Mouse (Mus musculus) layer of hippocampus, adult 6 months (tissue): Measurements from ENCODE around the gene Chaf1a. TPM values are rescaled to one million over a fixed set of nuclear protein-coding genes. Genes with fewer than 3 reads are reported as not detected.

Experiments used
- long read RNA-seq, 2 experiments: library from polyadenylated mRNA; unstranded; transcript quantifications; one replicate each; pipeline ENCODE4 v2.0.0; 2019 to 2020
- polyA plus RNA-seq: library from polyadenylated mRNA; unstranded; fragments of <200 nt; fragmentation: Nextera tagmentation; gene quantifications from 2 replicates; pipeline ENCODE4 v1.2.3, GENCODE M21; 2021

The Chaf1a gene
- polyA plus RNA-seq: 0.68 and 0.92 TPM in 2 replicates
- long read RNA-seq, experiment 1, partial matches to known transcripts: 4 of 4 reads
- long read RNA-seq, experiment 1, other reads (novel, unspliced or antisense): 0 of 4 reads
- long read RNA-seq, experiment 2, full-length matches to known transcripts: 4 of 10 reads
- long read RNA-seq, experiment 2, partial matches to known transcripts: 3 of 10 reads
- long read RNA-seq, experiment 2, other reads (novel, unspliced or antisense): 3 of 10 reads

GRCm38 (mm10) chr17:56040030-56040856 is at the start of gene Chaf1a:
Gene Chaf1a, plus strand, starts transcription at chr17:56040439.

GRCm38 (mm10) chr17:56005415-56006061 is 34.7 kb upstream of the Chaf1a start, which contains the start of the genes Stap2 and Mpnd:
Gene Stap2, minus strand, starts transcription at chr17:56005584.
Gene Mpnd, plus strand, starts transcription at chr17:56005711.

GRCm38 (mm10) chr17:56036176-56036900 is 3.9 kb upstream of the Chaf1a start, which contains the start of gene Sh3gl1:
Gene Sh3gl1, minus strand, starts transcription at chr17:56036635.

GRCm38 (mm10) chr17:56074827-56075208 is 34.6 kb downstream of the Chaf1a start, which contains the start of gene Ubxn6:
Gene Ubxn6, minus strand, starts transcription at chr17:56075028.

GRCm38 (mm10) chr17:56078880-56079795 is 38.9 kb downstream of the Chaf1a start, which contains the start of gene Hdgfl2:
Gene Hdgfl2, plus strand, starts transcription at chr17:56079634.

GRCm38 (mm10) chr17:56109219-56110051 is 69.2 kb downstream of the Chaf1a start, which contains the start of gene Plin4:
Gene Plin4, minus strand, starts transcription at chr17:56109803.

GRCm38 (mm10) chr17:56117251-56117710 is 77.0 kb downstream of the Chaf1a start, which contains the start of gene Plin5:
Gene Plin5, minus strand, starts transcription at chr17:56117596.

GRCm38 (mm10) chr17:56121826-56122225 is 81.6 kb downstream of the Chaf1a start, which contains the start of gene Lrg1:
Gene Lrg1, minus strand, starts transcription at chr17:56122001.

Other genes starting within 250 kb of the Chaf1a start
- 3.7 and 5.9 TPM in 2 replicates for gene Zfp119a, start 161.5 kb upstream of the Chaf1a start, polyA plus RNA-seq
- 6.0 TPM in 2 replicates for gene Zfp959, start 148.3 kb upstream of the Chaf1a start, polyA plus RNA-seq
- gene Zfp119b, start 90.9 kb upstream of the Chaf1a start, polyA plus RNA-seq: 3.2 and 3.8 TPM in 2 replicates
- gene Ebi3, start 87.8 kb upstream of the Chaf1a start, polyA plus RNA-seq: 1.6 and 1.9 TPM in 2 replicates
- gene Yju2, start 81.3 kb upstream of the Chaf1a start, polyA plus RNA-seq: 11.1 and 11.5 TPM in 2 replicates
- gene Shd, start 70.0 kb upstream of the Chaf1a start, polyA plus RNA-seq: 22.8 and 32.3 TPM in 2 replicates
- 84.6 and 97.2 TPM in 2 replicates for gene Fsd1, start 53.9 kb upstream of the Chaf1a start, polyA plus RNA-seq
- gene Stap2, start 34.9 kb upstream of the Chaf1a start, polyA plus RNA-seq: 0.28 and 0.35 TPM in 2 replicates
- gene Mpnd, start 34.7 kb upstream of the Chaf1a start, polyA plus RNA-seq: 13.4 and 19.2 TPM in 2 replicates
- gene Sh3gl1, start 3.8 kb upstream of the Chaf1a start, polyA plus RNA-seq: 37.8 and 39.8 TPM in 2 replicates
- gene Ubxn6, start 34.6 kb downstream of the Chaf1a start, polyA plus RNA-seq: 84.0 and 89.6 TPM in 2 replicates
- 73.1 and 79.1 TPM in 2 replicates for gene Hdgfl2, start 39.2 kb downstream of the Chaf1a start, polyA plus RNA-seq
- 0.13 and 0.18 TPM in 2 replicates for gene Plin4, start 69.4 kb downstream of the Chaf1a start, polyA plus RNA-seq
- 2.0 and 2.2 TPM in 2 replicates for gene Plin5, start 77.2 kb downstream of the Chaf1a start, polyA plus RNA-seq
- gene Lrg1, start 81.6 kb downstream of the Chaf1a start, polyA plus RNA-seq: 1.5 and 1.8 TPM in 2 replicates
- gene Sema6b, start 99.9 kb downstream of the Chaf1a start, polyA plus RNA-seq: 3.9 and 4.9 TPM in 2 replicates
- 7.2 and 9.1 TPM in 2 replicates for gene Tnfaip8l1, start 122.0 kb downstream of the Chaf1a start, polyA plus RNA-seq
- 83.8 and 89.4 TPM in 2 replicates for gene Mydgf, start 143.5 kb downstream of the Chaf1a start, polyA plus RNA-seq
- 17.7 and 19.1 TPM in 2 replicates for gene Dpp9, start 178.5 kb downstream of the Chaf1a start, polyA plus RNA-seq
- gene Fem1a, start 216.4 kb downstream of the Chaf1a start, polyA plus RNA-seq: 9.4 and 10.9 TPM in 2 replicates
- 2.2 and 2.6 TPM in 2 replicates for gene Ticam1, start 236.3 kb downstream of the Chaf1a start, polyA plus RNA-seq